Mouse (Mus musculus) CD4-positive naive resting alpha-beta T cell, adult 76 days (primary cell): ENCODE measurements around the gene Abcb9. TPM values are rescaled to one million over a fixed set of nuclear protein-coding genes. Genes with fewer than 3 reads are reported as not detected.

Experiments used
- total RNA-seq: library from RNA; stranded (reverse); gene quantifications from one replicate; pipeline ENCODE4 v1.2.4, GENCODE M21; 2023

The Abcb9 gene
- total RNA-seq = 25.2 TPM

DNA sequence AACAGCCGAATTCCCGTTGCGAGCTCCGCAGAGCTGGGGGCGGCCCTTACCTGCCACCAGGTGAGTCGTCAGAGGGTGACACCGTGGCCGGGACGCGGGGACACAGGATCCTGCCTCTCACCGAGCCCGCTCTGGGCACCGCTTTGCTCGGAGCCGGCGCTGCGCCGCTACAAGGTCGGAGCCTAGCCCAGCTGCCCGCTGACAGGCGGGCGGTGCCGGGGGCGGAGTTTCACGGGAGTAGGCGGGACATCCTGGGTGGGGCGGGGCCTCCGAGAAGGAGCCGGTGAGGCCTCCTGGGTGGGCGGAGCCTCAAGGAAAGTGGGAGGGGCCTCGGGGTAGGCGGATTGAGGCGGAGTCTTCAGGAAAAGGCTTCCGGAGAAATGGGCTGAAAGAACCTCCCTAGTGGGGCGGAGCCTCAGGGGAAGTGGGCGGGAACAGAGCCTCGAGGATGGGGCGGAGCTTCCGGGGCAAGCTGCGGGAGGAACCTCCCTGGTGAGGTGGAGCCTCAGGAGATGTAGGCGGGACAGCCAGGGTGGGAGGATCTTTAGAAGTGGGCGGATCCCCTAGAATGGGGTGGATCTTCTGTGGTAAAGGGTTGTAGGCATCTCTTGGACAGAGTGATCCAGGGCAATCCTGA, at the start of gene Abcb9:
TSS of gene Abcb9 (minus strand) at position 203 of the 637 bp plus-strand sequence.

DNA sequence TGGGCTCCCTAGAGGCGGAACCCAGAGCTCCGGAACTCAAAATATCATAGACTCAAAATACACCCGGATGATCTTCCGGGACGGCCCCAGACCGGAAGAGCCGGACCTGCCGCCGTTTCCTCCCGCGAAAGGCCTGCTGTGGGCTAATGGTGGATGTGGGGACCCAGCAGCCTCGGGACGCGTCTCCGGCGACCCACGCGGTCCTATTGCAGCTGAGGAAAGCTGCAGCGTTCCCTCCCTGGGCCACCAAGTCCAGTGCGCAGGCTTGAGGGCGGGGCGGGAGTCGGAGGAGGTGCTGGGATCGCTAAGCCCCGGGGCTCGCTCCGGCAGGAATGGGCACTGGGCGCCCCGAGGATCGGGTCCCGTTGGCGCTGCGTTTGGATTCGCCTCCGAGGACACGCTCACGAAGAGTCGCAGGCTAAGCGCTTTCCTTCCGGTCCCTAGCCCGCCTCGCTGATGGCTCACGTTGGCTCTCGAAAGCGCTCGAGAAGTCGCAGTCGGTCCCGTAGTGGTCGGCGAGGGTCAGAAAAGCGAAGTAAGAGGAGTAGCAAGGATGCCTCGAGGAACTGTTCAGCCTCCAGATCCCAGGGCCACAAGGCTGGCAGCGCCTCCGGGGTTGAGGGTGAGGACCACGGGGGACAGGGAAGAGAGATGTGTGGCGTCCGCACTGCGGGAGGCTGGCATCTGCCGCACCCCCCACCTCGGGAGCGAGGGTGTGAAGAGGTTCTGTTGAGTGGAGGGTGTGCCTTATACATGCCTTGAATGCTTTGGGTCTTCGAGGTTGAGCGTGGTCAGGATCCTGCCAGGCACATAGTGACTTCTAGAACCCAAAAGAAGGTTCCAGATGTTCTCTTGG, 20.6 kb upstream of the Abcb9 start, which contains the start of gene Arl6ip4:
TSS of gene Arl6ip4 (plus strand) at position 100 of the 856 bp plus-strand sequence.

DNA sequence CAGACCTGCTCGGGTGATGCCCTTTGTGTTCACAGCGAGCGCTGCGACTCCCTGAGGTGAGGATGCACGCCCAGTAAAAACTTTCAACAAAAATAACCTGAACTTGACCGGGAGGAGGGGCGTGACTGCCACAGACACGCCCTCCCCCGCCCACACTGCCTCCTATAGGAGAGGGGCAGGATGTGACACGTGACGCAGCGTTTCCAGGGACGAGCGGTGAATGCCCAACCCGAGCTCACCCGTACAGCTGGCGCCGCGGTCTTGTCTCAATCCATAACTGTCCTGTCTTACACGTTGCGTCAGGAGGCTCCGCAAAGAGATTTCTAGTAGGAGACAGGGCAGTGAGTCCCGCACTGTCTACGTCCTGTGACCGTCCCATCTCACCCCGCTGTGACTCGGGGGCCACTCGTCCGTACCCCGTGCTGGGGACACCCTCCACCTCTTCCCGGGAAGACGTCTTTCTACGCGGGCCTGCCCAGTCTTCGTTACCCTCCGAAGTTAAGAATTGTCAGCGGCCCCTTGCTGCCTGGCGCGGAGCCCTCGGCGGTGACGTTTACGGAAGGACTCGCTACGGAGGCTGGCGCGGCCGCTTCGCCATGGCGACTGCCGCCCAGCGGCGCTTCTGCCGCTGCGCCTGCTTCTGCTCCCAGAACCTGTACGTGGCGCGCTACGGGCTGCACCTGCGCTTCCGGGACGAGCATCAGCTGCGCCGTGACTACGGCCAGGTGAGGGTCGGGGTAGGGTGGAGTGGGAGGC, 16.3 kb upstream of the Abcb9 start, which contains the start of gene Ogfod2:
TSS of gene Ogfod2 (plus strand) at position 556 of the 756 bp plus-strand sequence.

DNA sequence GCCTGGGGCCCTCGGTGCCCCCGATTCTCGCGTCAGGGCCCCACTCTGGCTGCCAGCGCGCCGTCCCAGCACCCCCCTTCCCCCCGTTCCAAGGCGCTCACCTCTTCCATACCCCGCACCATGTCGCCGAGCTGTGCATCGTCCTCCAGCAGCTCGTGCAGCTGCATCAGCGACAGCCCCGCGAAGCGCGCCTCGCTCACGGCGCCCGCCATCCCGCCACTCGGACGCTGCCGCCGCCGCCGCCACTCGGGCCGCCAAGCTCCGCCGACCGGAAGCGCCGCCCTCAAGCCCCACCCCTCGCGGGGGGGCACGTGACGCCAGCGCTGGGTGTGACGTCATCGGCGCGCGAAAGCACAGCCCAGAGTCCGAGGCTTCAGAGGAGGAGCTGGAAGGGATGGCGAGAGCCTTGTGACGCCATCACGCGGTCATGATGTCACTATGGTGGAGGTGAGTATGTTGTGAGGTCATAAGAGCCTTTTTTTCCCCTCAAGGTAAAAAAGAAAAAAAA, 63.5 kb downstream of the Abcb9 start, which contains the start of gene Vps37b:
TSS of gene Vps37b (minus strand) at position 270 of the 508 bp plus-strand sequence.

Other genes with a start within 250 kb of the Abcb9 start
- 1.4 TPM for gene Hcar2, start 230.3 kb downstream of the Abcb9 start, total RNA-seq
- not detected for gene Hcar1, start 215.8 kb downstream of the Abcb9 start, total RNA-seq
- gene Denr, start 188.6 kb downstream of the Abcb9 start, total RNA-seq = 33.9 TPM
- gene Gm43518, start 168.4 kb downstream of the Abcb9 start, total RNA-seq = not detected
- gene Ccdc62, start 165.1 kb downstream of the Abcb9 start, total RNA-seq = 4.3 TPM
- 31.8 TPM for gene Hip1r, start 122.2 kb downstream of the Abcb9 start, total RNA-seq
- gene Vps37b, start 63.5 kb downstream of the Abcb9 start, total RNA-seq = 1,721 TPM
- 21.0 TPM for gene Ogfod2, start 16.5 kb upstream of the Abcb9 start, total RNA-seq
- gene Arl6ip4, start 20.3 kb upstream of the Abcb9 start, total RNA-seq = 35.2 TPM
- 89.3 TPM for gene Pitpnm2, start 154.0 kb upstream of the Abcb9 start, total RNA-seq
- 42.6 TPM for gene Mphosph9, start 232.2 kb upstream of the Abcb9 start, total RNA-seq
- gene 2810006K23Rik, start 232.3 kb upstream of the Abcb9 start, total RNA-seq = 3.6 TPM